Mouse (Mus musculus) mouse trophoblast stem cell (cell line): ENCODE data around the gene Slc4a1.

Experiments
- in situ Hi-C, 2 experiments: fragments of 300-500 bp; cut with MseI, MboI; formaldehyde crosslinking; loops; 2 replicates in 1 of 2; 3 replicates in 1 of 2; pipeline ENCODE4 v1.15.1; 2025

Slc4a1 gene

GRCm38 (mm10) chr11:102375196-102376173, 9.5 kb upstream of the Slc4a1 start:
- in situ Hi-C loops, result no loop called here

- in situ Hi-C loops, result no loop called here
Measured at GRCm38 (mm10) chr11:102374108-102374725, 8.2 kb upstream of the Slc4a1 start.

GRCm38 (mm10) chr11:102373646-102374045, 7.6 kb upstream of the Slc4a1 start:
- in situ Hi-C loops, result no loop called here

- in situ Hi-C loops, result no loop called here
Measured at GRCm38 (mm10) chr11:102372936-102373335, 6.9 kb upstream of the Slc4a1 start.

GRCm38 (mm10) chr11:102371926-102372685, 6.1 kb upstream of the Slc4a1 start:
- in situ Hi-C loops, result no loop called here

- in situ Hi-C loops, result no loop called here
Measured at GRCm38 (mm10) chr11:102370285-102370684, 4.3 kb upstream of the Slc4a1 start.

GRCm38 (mm10) chr11:102369263-102369662, 3.3 kb upstream of the Slc4a1 start:
- in situ Hi-C loops, result no loop called here

- in situ Hi-C loops, result no loop called here
Measured at GRCm38 (mm10) chr11:102368347-102368746, 2.3 kb upstream of the Slc4a1 start.

GRCm38 (mm10) chr11:102367504-102368280, 1.7 kb upstream of the Slc4a1 start:
- in situ Hi-C loops, result no loop called here

- in situ Hi-C loops, result no loop called here
Measured at GRCm38 (mm10) chr11:102365699-102366098, 304 bp downstream of the Slc4a1 start.

- in situ Hi-C loops, result no loop called here
Measured at GRCm38 (mm10) chr11:102364570-102365371, 1.2 kb downstream of the Slc4a1 start.

GRCm38 (mm10) chr11:102363623-102364022, 2.4 kb downstream of the Slc4a1 start:
- in situ Hi-C loops, result no loop called here

- in situ Hi-C loops, result no loop called here
Measured at GRCm38 (mm10) chr11:102361776-102362495, 4.1 kb downstream of the Slc4a1 start.

- in situ Hi-C loops, result no loop called here
Measured at GRCm38 (mm10) chr11:102358365-102358764, 7.6 kb downstream of the Slc4a1 start.

- in situ Hi-C loops, result no loop called here
Measured at GRCm38 (mm10) chr11:102356636-102357350, 9.2 kb downstream of the Slc4a1 start.

- in situ Hi-C loops, result no loop called here
Measured at GRCm38 (mm10) chr11:102356190-102356589, 9.8 kb downstream of the Slc4a1 start.

- in situ Hi-C loops, result no loop called here
Measured at GRCm38 (mm10) chr11:102355501-102355900, 10.5 kb downstream of the Slc4a1 start.

GRCm38 (mm10) chr11:102353021-102353431, 13.0 kb downstream of the Slc4a1 start:
- in situ Hi-C loops, result no loop called here

- in situ Hi-C loops, result no loop called here
Measured at GRCm38 (mm10) chr11:102352378-102352777, 13.6 kb downstream of the Slc4a1 start.
